Mouse (Mus musculus) liver, embryonic 12.5 days (tissue): Measurements from ENCODE around the gene Magi2. TPM values are rescaled to one million over a fixed set of nuclear protein-coding genes. Genes with fewer than 3 reads are reported as not detected.

Experiments
- ATAC-seq: fragments of 200-750 bp; cut with Nextera tagmentation; 2 replicates; pipeline ENCODE4 v1.8.0; 2017; ENCODE audit warnings: moderate number of reproducible peaks, mild to moderate bottlenecking, moderate library complexity
- H3K27ac ChIP-seq: fragments of 300-500 bp; sonication (generic); 2 replicates; pipeline ENCODE4 v1.5.1; 2016; ENCODE audit warnings: mild to moderate bottlenecking
- H3K27me3 ChIP-seq: fragments of 300-500 bp; sonication (generic); replicated peaks from 2 replicates; pipeline ENCODE4 v1.6.1; 2016; ENCODE audit warnings: mild to moderate bottlenecking, moderate library complexity
- H3K36me3 ChIP-seq: fragments of 300-500 bp; sonication (generic); 2 replicates; pipeline ENCODE4 v1.6.1; 2016; ENCODE audit warnings: mild to moderate bottlenecking, moderate library complexity
- H3K4me1 ChIP-seq: fragments of 300-500 bp; sonication (generic); 2 replicates; pipeline ENCODE4 v1.6.1; 2016
- H3K4me2 ChIP-seq: fragments of 300-500 bp; sonication (generic); 2 replicates; pipeline ENCODE4 v1.6.1; 2016; ENCODE audit warnings: mild to moderate bottlenecking, moderate library complexity
- H3K4me3 ChIP-seq: fragments of 300-500 bp; sonication (generic); 2 replicates; pipeline ENCODE4 v1.5.1; 2016; ENCODE audit warnings: mild to moderate bottlenecking, moderate library complexity
- H3K9ac ChIP-seq: fragments of 300-500 bp; sonication (generic); 2 replicates; pipeline ENCODE4 v1.6.1; 2016; ENCODE audit warnings: mild to moderate bottlenecking, moderate library complexity
- H3K9me3 ChIP-seq: fragments of 300-500 bp; sonication (generic); replicated peaks from 2 replicates; pipeline ENCODE4 v1.6.1; 2016; ENCODE audit warnings: mild to moderate bottlenecking, moderate library complexity
- WGBS: fragments of 180-500 bp; shearing (Covaris S2); methylation state at CpG from one replicate; pipeline ENCODE4 v1.1.7; 2016; ENCODE audit not compliant: insufficient replicate concordance; 5-methylcytosine and 5-hydroxymethylcytosine counted together
- polyA plus RNA-seq: library from polyadenylated mRNA; unstranded; fragments of >200 nt; fragmentation: Nextera tagmentation; extraction: Ambion mirVana; gene quantifications from 2 replicates; pipeline ENCODE4 v1.2.1, GENCODE M21; 2016

Gene Magi2
- polyA plus RNA-seq, 1 experiment from 2014 or later, result 0.77 TPM

GRCm38 (mm10) chr5:19906636-19907035, 679.8 kb downstream of the Magi2 start:
- Histone ChIP-seq H3K4me2 (no peak overlapping the region), H3K9me3 (no peaks in the 10 kb centered on the region), H3K27me3 (peaks cover 32% of the 10 kb centered on the region), H3K27ac (no peak overlapping the region), H3K9ac (no peak overlapping the region), H3K4me3 (no peak overlapping the region), H3K36me3 (no peaks in the 10 kb centered on the region), H3K4me1 (peaks cover 6% of the 10 kb centered on the region; the same call in 1 of the 2 replicates)
- no peak for ATAC-seq
- WGBS, result 51% methylated on average over 4 of the region's 4 CpGs

GRCm38 (mm10) chr5:19907381-19907982, 680.6 kb downstream of the Magi2 start:
- Histone ChIP-seq H3K36me3 (no peaks in the 10 kb centered on the region), H3K4me2 (peak overlapping the region; percentile 40), H3K4me1 (peaks cover 6% of the 10 kb centered on the region; the same call in 1 of the 2 replicates), H3K9me3 (no peaks in the 10 kb centered on the region), H3K9ac (no peak overlapping the region), H3K4me3 (no peak overlapping the region), H3K27ac (no peak overlapping the region), H3K27me3 (peaks cover 32% of the 10 kb centered on the region)
- WGBS, result 8% methylated on average over 12 of the region's 12 CpGs
- ATAC-seq, result no peak

GRCm38 (mm10) chr5:19907983-19908705, 681.3 kb downstream of the Magi2 start:
- Histone ChIP-seq H3K9ac (no peak overlapping the region), H3K36me3 (no peaks in the 10 kb centered on the region), H3K27me3 (peaks cover 32% of the 10 kb centered on the region), H3K27ac (no peak overlapping the region), H3K4me3 (no peak overlapping the region), H3K4me2 (peak overlapping the region; percentile 40), H3K9me3 (no peaks in the 10 kb centered on the region), H3K4me1 (peaks cover 6% of the 10 kb centered on the region; the same call in 1 of the 2 replicates)
- no peak for ATAC-seq
- 4% methylated on average over 16 of the region's 16 CpGs for WGBS

- Histone ChIP-seq H3K4me2 (peak overlapping the region; percentile 29), H3K4me1 (peaks cover 6% of the 10 kb centered on the region; the same call in 1 of the 2 replicates), H3K9me3 (no peaks in the 10 kb centered on the region), H3K9ac (no peak overlapping the region), H3K36me3 (no peaks in the 10 kb centered on the region), H3K27ac (no peak overlapping the region), H3K27me3 (peaks cover 32% of the 10 kb centered on the region), H3K4me3 (no peak overlapping the region)
- 7% methylated on average over 5 of the region's 5 CpGs for WGBS
- ATAC-seq, result no peak
These were observed 681.8 kb downstream of the Magi2 start for GRCm38 (mm10) chr5:19908706-19909060.

GRCm38 (mm10) chr5:19909071-19909470, 682.2 kb downstream of the Magi2 start:
- H3K9ac ChIP-seq, result no peak overlapping the region
- ATAC-seq, result no peak
- no peaks in the 10 kb centered on the region for H3K9me3 ChIP-seq
- H3K27me3 ChIP-seq, result peaks cover 32% of the 10 kb centered on the region
- H3K27ac ChIP-seq, result no peak overlapping the region
- H3K4me2 ChIP-seq, result peak overlapping the region; percentile 29
- 15% methylated on average over 11 of the region's 11 CpGs for WGBS
- no peaks in the 10 kb centered on the region for H3K36me3 ChIP-seq
- H3K4me3 ChIP-seq, result no peak overlapping the region
- peaks cover 6% of the 10 kb centered on the region; the same call in 1 of the 2 replicates for H3K4me1 ChIP-seq

- H3K27me3 ChIP-seq, result peaks cover 32% of the 10 kb centered on the region
- no peaks in the 10 kb centered on the region for H3K36me3 ChIP-seq
- no peak overlapping the region for H3K27ac ChIP-seq
- no peak overlapping the region for H3K4me2 ChIP-seq
- H3K9ac ChIP-seq, result no peak overlapping the region
- no peak for ATAC-seq
- WGBS, result 54% methylated on average over 7 of the region's 7 CpGs
- no peaks in the 10 kb centered on the region for H3K9me3 ChIP-seq
- no peak overlapping the region for H3K4me3 ChIP-seq
- peaks cover 6% of the 10 kb centered on the region; the same call in 1 of the 2 replicates for H3K4me1 ChIP-seq
These were observed 682.8 kb downstream of the Magi2 start for GRCm38 (mm10) chr5:19909664-19910063.

GRCm38 (mm10) chr5:19932102-19932501, 705.3 kb downstream of the Magi2 start:
- Histone ChIP-seq H3K27me3 (no peaks in the 10 kb centered on the region), H3K4me1 (no peaks in the 10 kb centered on the region), H3K4me3 (no peak overlapping the region), H3K9ac (no peak overlapping the region), H3K36me3 (no peaks in the 10 kb centered on the region), H3K9me3 (no peaks in the 10 kb centered on the region), H3K27ac (no peak overlapping the region), H3K4me2 (no peak overlapping the region)
- 47% methylated on average over 3 of the region's 3 CpGs for whole genome bisulfite sequencing
- ATAC-seq, result no peak

GRCm38 (mm10) chr5:19933190-19933589, 706.4 kb downstream of the Magi2 start:
- Histone ChIP-seq H3K9me3 (no peaks in the 10 kb centered on the region), H3K4me1 (no peaks in the 10 kb centered on the region), H3K4me2 (no peak overlapping the region), H3K4me3 (no peak overlapping the region), H3K27me3 (no peaks in the 10 kb centered on the region), H3K36me3 (no peaks in the 10 kb centered on the region), H3K27ac (no peak overlapping the region), H3K9ac (no peak overlapping the region)
- no peak for ATAC-seq
- 57% methylated on average over 2 of the region's 2 CpGs for WGBS

- no peaks in the 10 kb centered on the region for H3K4me1 ChIP-seq
- H3K4me2 ChIP-seq, result no peak overlapping the region
- H3K27me3 ChIP-seq, result no peaks in the 10 kb centered on the region
- H3K36me3 ChIP-seq, result no peaks in the 10 kb centered on the region
- H3K9me3 ChIP-seq, result no peaks in the 10 kb centered on the region
- WGBS, result 65% methylated on average over 2 of the region's 2 CpGs
- H3K4me3 ChIP-seq, result no peak overlapping the region
- no peak overlapping the region for H3K27ac ChIP-seq
- no peak for ATAC-seq
- no peak overlapping the region for H3K9ac ChIP-seq
These were observed 724.3 kb downstream of the Magi2 start for GRCm38 (mm10) chr5:19951102-19951501.

- Histone ChIP-seq H3K4me2 (no peak overlapping the region), H3K27me3 (no peaks in the 10 kb centered on the region), H3K27ac (no peak overlapping the region), H3K4me3 (no peak overlapping the region), H3K36me3 (no peaks in the 10 kb centered on the region), H3K4me1 (no peaks in the 10 kb centered on the region), H3K9me3 (no peaks in the 10 kb centered on the region), H3K9ac (no peak overlapping the region)
- WGBS, result 70% methylated on average over 1 of the region's 1 CpGs
- no peak for ATAC-seq
These were observed 737.3 kb downstream of the Magi2 start for GRCm38 (mm10) chr5:19964113-19964512.

- no peak overlapping the region for H3K27ac ChIP-seq
- H3K4me1 ChIP-seq, result no peaks in the 10 kb centered on the region
- WGBS, result 60% methylated on average over 2 of the region's 2 CpGs
- H3K9ac ChIP-seq, result no peak overlapping the region
- H3K4me2 ChIP-seq, result no peak overlapping the region
- H3K4me3 ChIP-seq, result no peak overlapping the region
- no peaks in the 10 kb centered on the region for H3K9me3 ChIP-seq
- ATAC-seq, result no peak
- no peaks in the 10 kb centered on the region for H3K36me3 ChIP-seq
- H3K27me3 ChIP-seq, result no peaks in the 10 kb centered on the region
These were observed 745.9 kb downstream of the Magi2 start for GRCm38 (mm10) chr5:19972736-19973135.

- Histone ChIP-seq H3K9ac (no peak overlapping the region), H3K4me3 (no peak overlapping the region), H3K27ac (no peak overlapping the region), H3K9me3 (no peaks in the 10 kb centered on the region), H3K4me2 (no peak overlapping the region), H3K4me1 (no peaks in the 10 kb centered on the region), H3K36me3 (no peaks in the 10 kb centered on the region), H3K27me3 (no peaks in the 10 kb centered on the region)
- WGBS, result 66% methylated on average over 3 of the region's 3 CpGs
- ATAC-seq, result no peak
These were observed 747.0 kb downstream of the Magi2 start for GRCm38 (mm10) chr5:19973852-19974251.
